Mouse (Mus musculus) ES-CJ7 (cell line): ENCODE data around the gene Cyb5r3.
"Not testable (repeated sequence)": the region's sequence is repeated elsewhere in the genome, so short reads cannot be mapped to it uniquely, and the experiment has no call there.

Experiments
- DNase-seq: peaks from one replicate; pipeline ENCODE4 v3.0.0; 2011; ENCODE audit warnings: low read depth, low spot score

The Cyb5r3 gene

GRCm38 (mm10) chr15:83150694-83151093 lies 21.7 kb downstream of the Cyb5r3 start:
- DNase-seq, result no peak

GRCm38 (mm10) chr15:83150073-83150442 lies 22.3 kb downstream of the Cyb5r3 start:
- no peak for DNase-seq

GRCm38 (mm10) chr15:83149196-83150072 lies 23.0 kb downstream of the Cyb5r3 start, which contains the start of gene Poldip3:
Gene Poldip3, minus strand, starts transcription at chr15:83149384.
- DNase-seq, result peak; percentile 98

- no peak for DNase-seq
These were observed 23.6 kb downstream of the Cyb5r3 start for GRCm38 (mm10) chr15:83148801-83149195.

- peak; percentile 29 for DNase-seq
These were observed 24.0 kb downstream of the Cyb5r3 start for GRCm38 (mm10) chr15:83148395-83148794.

- DNase-seq, result no peak
These were observed 26.9 kb downstream of the Cyb5r3 start for GRCm38 (mm10) chr15:83145541-83145940.

GRCm38 (mm10) chr15:83142861-83143260 lies 29.5 kb downstream of the Cyb5r3 start:
- DNase-seq, result no peak

GRCm38 (mm10) chr15:83135654-83136053 lies 36.7 kb downstream of the Cyb5r3 start:
- DNase-seq, result no peak

GRCm38 (mm10) chr15:83134671-83135070 lies 37.7 kb downstream of the Cyb5r3 start:
- no peak for DNase-seq

GRCm38 (mm10) chr15:83129530-83130231 lies 42.7 kb downstream of the Cyb5r3 start:
- DNase-seq, result no peak

GRCm38 (mm10) chr15:83127037-83127436 lies 45.4 kb downstream of the Cyb5r3 start:
- not testable (repeated sequence) for DNase-seq

- no peak for DNase-seq
These were observed 45.8 kb downstream of the Cyb5r3 start for GRCm38 (mm10) chr15:83126582-83126981.

- DNase-seq, result no peak
These were observed 47.8 kb downstream of the Cyb5r3 start for GRCm38 (mm10) chr15:83124625-83125024.

- peak; percentile 90 for DNase-seq
These were observed 49.7 kb downstream of the Cyb5r3 start, which contains the start of gene Rrp7a for GRCm38 (mm10) chr15:83122566-83123145. Gene Rrp7a, minus strand, starts transcription at chr15:83122801.

GRCm38 (mm10) chr15:83121709-83122565 lies 50.5 kb downstream of the Cyb5r3 start:
- DNase-seq, result peak; percentile 81

- DNase-seq, result peak; percentile 68
These were observed 54.0 kb downstream of the Cyb5r3 start for GRCm38 (mm10) chr15:83118360-83118759.

GRCm38 (mm10) chr15:83115071-83115470 lies 57.3 kb downstream of the Cyb5r3 start:
- DNase-seq, result no peak

- DNase-seq, result no peak
These were observed 58.3 kb downstream of the Cyb5r3 start for GRCm38 (mm10) chr15:83114106-83114505.

GRCm38 (mm10) chr15:83112898-83113297 lies 59.5 kb downstream of the Cyb5r3 start:
- no peak for DNase-seq

GRCm38 (mm10) chr15:83111874-83112273 lies 60.5 kb downstream of the Cyb5r3 start:
- no peak for DNase-seq

GRCm38 (mm10) chr15:83111290-83111689 lies 61.1 kb downstream of the Cyb5r3 start:
- DNase-seq, result no peak
